Mouse (Mus musculus) ES-E14 (cell line): Measurements from ENCODE around the gene Fgf5. TPM values are rescaled to one million over a fixed set of nuclear protein-coding genes. Genes with fewer than 3 reads are reported as not detected.

Source experiments
- DNase-seq: peaks from one replicate; pipeline ENCODE4 v3.0.0-alpha.2; 2013; ENCODE audit warnings: low read depth, low spot score
- H3K27ac ChIP-seq: 2 replicates; pipeline ENCODE4 v1.5.1; 2012; ENCODE audit warnings: low read depth, mild to moderate bottlenecking, low read length, moderate library complexity, mixed read lengths; ENCODE audit not compliant: poor library complexity, insufficient read depth, severe bottlenecking
- H3K36me3 ChIP-seq: 2 replicates; pipeline ENCODE4 v1.6.1; 2012; ENCODE audit warnings: mild to moderate bottlenecking, low read length, moderate library complexity, mixed read lengths; ENCODE audit not compliant: control insufficient read depth, poor library complexity, insufficient read depth, severe bottlenecking
- H3K4me1 ChIP-seq, 2 experiments: fragments of 150-350 bp in 1 of 2; sonication (generic) in 1 of 2; 2 replicates each; pipeline ENCODE4 v1.6.1; 2012; ENCODE audit warnings: low read length in 2 of 2, mild to moderate bottlenecking in 1 of 2, mixed read lengths in 1 of 2; ENCODE audit not compliant: control insufficient read depth in 2 of 2, insufficient read depth in 2 of 2, poor library complexity in 1 of 2
- H3K4me3 ChIP-seq, 2 experiments: fragments of 150-350 bp in 1 of 2; sonication (generic) in 1 of 2; 2 replicates each; pipeline ENCODE4 v1.5.1; 2012; ENCODE audit warnings: low read length in 2 of 2, low read depth in 1 of 2, mild to moderate bottlenecking in 1 of 2, mixed read lengths in 1 of 2; ENCODE audit not compliant: insufficient read depth in 1 of 2, poor library complexity in 1 of 2, severe bottlenecking in 1 of 2
- H3K9ac ChIP-seq: 2 replicates; pipeline ENCODE4 v1.6.1; 2012; ENCODE audit warnings: low read depth, mild to moderate bottlenecking, low read length, mixed read lengths; ENCODE audit not compliant: poor library complexity, insufficient read depth, severe bottlenecking
- H3K9me3 ChIP-seq: fragments of 150-350 bp; sonication (generic); 2 replicates; pipeline ENCODE4 v1.6.1; 2012; ENCODE audit warnings: low read depth, mild to moderate bottlenecking, low read length; ENCODE audit not compliant: control insufficient read depth, insufficient read depth
- CHD2 ChIP-seq: IDR thresholded peaks from 2 replicates; pipeline ENCODE4 v1.6.1; 2014; ENCODE audit warnings: mild to moderate bottlenecking, low read depth, low read length, inconsistent platforms
- HCFC1 ChIP-seq: IDR thresholded peaks from 2 replicates; pipeline ENCODE4 v1.6.1; 2012; ENCODE audit warnings: low read length, inconsistent platforms, borderline replicate concordance; ENCODE audit not compliant: insufficient read depth
- MAFK ChIP-seq: IDR thresholded peaks from 2 replicates; pipeline ENCODE4 v1.6.1; 2014; ENCODE audit warnings: mild to moderate bottlenecking, low read depth, low read length, inconsistent platforms; ENCODE audit not compliant: insufficient read depth
- ZC3H11A ChIP-seq: IDR thresholded peaks from 2 replicates; pipeline ENCODE4 v1.6.1; 2012; ENCODE audit warnings: low read depth, mild to moderate bottlenecking, inconsistent platforms, low read length, borderline replicate concordance
- ZNF384 ChIP-seq: IDR thresholded peaks from 2 replicates; pipeline ENCODE4 v1.6.1; 2012; ENCODE audit warnings: low read depth, low read length, inconsistent platforms
- in situ Hi-C, 2 experiments: fragments of 600-800 bp; cut with MboI; formaldehyde crosslinking; loops; one replicate each; pipeline ENCODE4 v1.15.1; 2025; ENCODE audit warnings: low sequenced_read_pairs in 2 of 2, inconsistent platforms in 1 of 2; ENCODE audit not compliant: unreplicated experiment in 2 of 2
- total RNA-seq: library from RNA; depleted of rRNA; stranded (reverse); fragments of 300-350 nt; gene quantifications from 2 replicates; pipeline ENCODE4 v1.2.3, GENCODE M21; 2012

Fgf5 gene
- total RNA-seq, 1 experiment = 1.1 TPM

DNA sequence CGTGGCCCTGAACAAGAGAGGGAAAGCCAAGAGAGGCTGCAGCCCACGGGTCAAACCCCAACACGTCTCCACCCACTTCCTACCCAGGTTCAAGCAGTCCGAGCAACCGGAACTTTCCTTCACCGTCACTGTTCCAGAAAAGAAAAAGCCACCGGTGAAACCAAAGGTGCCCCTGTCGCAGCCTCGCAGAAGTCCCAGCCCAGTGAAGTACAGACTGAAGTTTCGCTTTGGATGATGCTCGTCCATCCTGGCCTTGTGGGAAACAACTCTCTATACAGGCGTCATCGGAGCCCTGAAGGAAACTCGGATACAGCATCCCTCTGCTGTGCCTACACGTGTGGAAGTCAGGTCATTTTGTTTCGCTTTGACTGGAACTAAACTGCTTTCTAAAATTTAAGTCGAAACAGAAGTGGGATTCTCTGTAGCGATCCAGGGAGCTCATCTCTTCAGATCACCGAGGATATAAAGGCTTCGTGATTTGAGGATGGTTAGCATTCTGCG lies 21.4 kb downstream of the Fgf5 start:
- Histone ChIP-seq H3K9ac (no peak overlapping the region), H3K4me1 (no peaks in the 10 kb centered on the region), H3K9me3 (no peaks in the 10 kb centered on the region), H3K36me3 (no peaks in the 10 kb centered on the region), H3K27ac (no peak overlapping the region), H3K4me3 (no peak overlapping the region)
- no peak for DNase-seq
- in situ Hi-C loops = no loop called here
- no peak for TF ChIP-seq HCFC1
- TF ChIP-seq ZC3H11A = no peak
- no peak for TF ChIP-seq ZNF384
- no peak for TF ChIP-seq CHD2
- TF ChIP-seq MAFK = no peak

DNA sequence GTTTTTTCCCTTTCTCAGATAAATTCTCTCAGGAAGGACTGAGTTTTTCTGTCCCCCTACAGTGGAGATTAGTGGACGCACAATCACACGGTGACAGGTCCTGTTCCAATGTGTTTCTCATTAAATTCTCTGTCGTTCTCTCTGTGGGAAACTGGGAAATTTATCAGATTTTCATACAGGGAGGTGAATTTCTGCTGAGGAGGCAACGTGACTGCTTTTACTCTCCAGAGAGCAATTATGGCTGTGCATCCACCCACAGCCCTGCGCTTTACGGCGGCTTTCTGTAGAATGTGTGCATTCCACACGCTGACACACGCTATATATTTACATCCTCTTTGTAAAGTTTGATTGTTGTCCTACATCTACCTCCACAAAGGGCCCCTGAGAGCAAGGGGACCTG lies 28.0 kb downstream of the Fgf5 start:
- no peak for TF ChIP-seq ZNF384
- TF ChIP-seq HCFC1 = no peak
- TF ChIP-seq ZC3H11A = no peak
- no peak for TF ChIP-seq MAFK
- no peak for TF ChIP-seq CHD2
- H3K36me3 ChIP-seq = no peaks in the 10 kb centered on the region
- H3K4me1 ChIP-seq = peaks cover 0 to 2% of the 10 kb centered on the region in 2 experiments; a peak in 1 of 4 replicates
- DNase-seq = no peak
- no peak overlapping the region for H3K9ac ChIP-seq
- H3K9me3 ChIP-seq = no peaks in the 10 kb centered on the region
- in situ Hi-C loops = no loop called here
- no peak overlapping the region for H3K4me3 ChIP-seq
- H3K27ac ChIP-seq = no peak overlapping the region

DNA sequence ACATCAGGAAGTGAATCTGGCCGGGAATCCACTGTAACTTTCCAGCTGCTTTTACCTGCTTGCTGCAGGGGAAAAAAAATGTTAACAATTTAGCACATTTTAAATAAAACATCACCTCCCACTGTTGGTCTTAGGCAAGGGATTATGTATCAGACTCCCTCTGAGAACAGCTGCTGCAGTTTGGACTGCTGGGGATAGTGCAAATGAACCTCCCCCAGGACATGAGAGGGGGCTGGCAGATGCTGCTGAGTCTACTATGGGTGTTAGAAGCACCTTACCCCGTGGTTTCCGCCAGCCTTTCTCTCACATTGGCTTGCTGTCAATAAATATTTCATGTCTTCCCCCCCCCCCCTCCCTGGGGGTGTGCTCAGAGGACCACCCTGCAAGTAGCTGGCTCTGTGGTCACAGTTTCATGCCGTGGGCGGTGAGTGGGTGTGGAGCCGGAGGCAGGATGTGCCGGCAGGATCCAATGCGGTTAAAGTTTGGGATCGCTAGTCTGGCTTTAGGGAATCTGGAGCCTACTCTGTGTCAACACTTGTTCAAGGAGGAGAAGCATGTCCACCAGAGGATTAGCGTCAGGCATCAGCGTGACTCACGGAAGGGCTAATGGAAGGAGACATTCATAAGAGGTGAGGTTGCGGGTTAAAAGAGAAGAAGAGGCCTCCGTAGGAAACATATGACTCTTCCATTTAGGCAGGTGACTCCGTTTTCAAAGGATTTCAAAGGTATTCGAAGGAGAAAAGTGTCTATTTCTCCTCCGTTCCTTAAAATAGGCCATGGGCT lies 29.9 kb downstream of the Fgf5 start:
- Histone ChIP-seq H3K36me3 (no peaks in the 10 kb centered on the region), H3K9ac (no peak overlapping the region), H3K4me1 (peaks cover 0 to 2% of the 10 kb centered on the region in 2 experiments; a peak in 1 of 4 replicates), H3K9me3 (no peaks in the 10 kb centered on the region), H3K27ac (no peak overlapping the region; the same call in 1 of the 2 replicates), H3K4me3 (no peak overlapping the region)
- in situ Hi-C loops = no loop called here
- DNase-seq = no peak
- no peak for TF ChIP-seq ZC3H11A
- no peak for TF ChIP-seq MAFK
- TF ChIP-seq ZNF384 = no peak
- no peak for TF ChIP-seq CHD2
- TF ChIP-seq HCFC1 = no peak

DNA sequence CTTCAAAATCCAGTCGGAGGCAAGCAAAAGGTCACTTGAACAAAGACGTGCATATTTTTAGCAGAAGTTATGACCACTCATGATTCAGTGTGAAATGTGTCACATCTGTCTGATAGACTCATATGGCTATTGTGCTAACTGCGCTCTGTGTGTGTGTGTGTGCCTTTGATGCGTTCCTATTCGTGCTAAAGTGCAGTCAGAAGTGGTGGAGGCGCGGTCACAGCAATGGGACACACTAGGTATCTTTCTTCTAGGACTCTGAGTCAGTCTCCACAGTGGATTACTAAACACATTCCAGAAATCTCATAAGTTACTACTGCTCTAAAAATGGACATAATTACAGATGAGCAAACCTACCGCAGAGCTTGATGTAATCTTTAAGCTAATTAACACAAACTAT lies 36.7 kb downstream of the Fgf5 start:
- in situ Hi-C loops = no loop called here
- H3K36me3 ChIP-seq = no peaks in the 10 kb centered on the region
- H3K27ac ChIP-seq = no peak overlapping the region
- no peaks in the 10 kb centered on the region for H3K9me3 ChIP-seq
- no peak overlapping the region for H3K4me3 ChIP-seq
- DNase-seq = no peak
- H3K4me1 ChIP-seq = peaks cover 0 to 2% of the 10 kb centered on the region in 2 experiments; a peak in 1 of 4 replicates
- H3K9ac ChIP-seq = no peak overlapping the region
- TF ChIP-seq ZNF384 (no peak), CHD2 (no peak), MAFK (no peak), HCFC1 (no peak), ZC3H11A (no peak)
